Mouse (Mus musculus): ENCODE measurements at regions not wholly inside any gene's neighbourhood (a gene's known extent, or its start where the extent isn't known, plus 50 kb on each side); places are given as distances from the start of the nearest gene placed in this dataset.

- DNase-seq (ENCODE audit: low spot score), result no peak
These were observed 68.4 kb upstream of the Bcl6 start for GRCm38 (mm10) chr16:24056885-24057531.

- DNase-seq (ENCODE audit: low spot score), result no peak
These were observed 67.7 kb upstream of the Bcl6 start for GRCm38 (mm10) chr16:24056123-24056884.

DNA sequence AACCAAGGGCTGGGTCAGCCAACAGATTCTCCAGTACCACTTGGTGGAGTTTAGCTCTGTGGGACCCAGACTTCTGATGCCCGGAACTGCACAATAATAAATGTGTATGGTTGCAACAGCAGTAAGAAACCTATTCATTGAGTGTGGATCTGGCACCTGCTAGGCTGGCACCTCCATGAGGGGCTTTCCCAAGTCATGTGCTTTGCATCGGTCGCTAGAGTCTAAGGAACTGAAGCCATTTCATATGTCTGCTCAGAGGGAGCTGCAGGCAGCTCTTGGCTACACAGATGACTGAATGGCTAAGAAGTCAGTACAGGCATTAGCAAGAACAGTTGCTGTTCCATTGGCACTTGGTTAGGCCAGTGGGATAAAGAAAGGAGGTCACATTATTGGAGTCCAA lies 65.6 kb upstream of the Bcl6 start:
- DNase-seq (ENCODE audit: low spot score), result no peak

- DNase-seq (ENCODE audit: low spot score), result no peak
These were observed 64.8 kb upstream of the Bcl6 start for GRCm38 (mm10) chr16:24053403-24053802.

- DNase-seq (ENCODE audit: low spot score), result no peak
These were observed 62.4 kb upstream of the Bcl6 start for GRCm38 (mm10) chr16:24050856-24051640.

- no peak for DNase-seq (ENCODE audit: low spot score)
These were observed 55.1 kb upstream of the Bcl6 start for GRCm38 (mm10) chr16:24043779-24044178.

DNA sequence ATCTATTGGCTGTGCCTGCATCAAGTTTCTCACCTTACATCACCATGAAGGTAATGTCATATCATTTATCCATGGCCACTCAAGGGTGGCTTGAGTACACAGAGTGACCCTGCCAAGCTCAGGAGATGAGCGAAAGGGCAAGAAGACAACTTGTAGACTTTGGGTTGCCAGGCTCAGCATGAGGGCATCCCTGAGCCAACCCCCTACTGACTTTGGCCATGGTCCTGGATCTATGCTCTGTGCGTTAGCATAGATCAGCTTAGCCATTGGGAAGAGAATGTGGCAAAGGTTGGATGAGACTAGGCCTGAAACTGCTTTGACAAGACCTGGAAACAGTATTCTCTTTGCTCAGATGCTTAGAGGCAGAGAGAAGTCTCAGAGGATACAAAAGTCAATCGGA lies 54.3 kb upstream of the Bcl6 start:
- no peak for DNase-seq (ENCODE audit: low spot score)

DNA sequence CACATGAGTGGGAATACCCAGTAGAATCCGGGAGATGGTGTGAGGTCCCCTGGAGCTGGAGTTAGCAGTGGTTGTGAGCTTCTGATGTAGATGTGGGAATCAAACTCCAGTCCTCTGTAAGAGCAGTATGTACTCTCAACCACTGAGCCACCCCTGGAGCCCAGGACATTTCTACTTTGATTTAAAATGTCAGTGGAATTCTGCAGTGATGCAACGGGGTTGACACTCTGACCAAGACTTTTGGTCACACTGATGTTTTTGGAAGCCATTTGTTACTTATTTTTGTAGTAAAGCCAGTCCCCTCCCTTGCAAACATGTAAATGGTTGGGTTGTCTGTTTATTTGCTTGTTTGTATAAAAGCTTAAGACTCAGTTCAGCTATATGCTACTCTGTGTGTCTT lies 53.6 kb upstream of the Bcl6 start:
- no peak for DNase-seq (ENCODE audit: low spot score)

- no peak for DNase-seq (ENCODE audit: low spot score)
These were observed 52.8 kb upstream of the Bcl6 start for GRCm38 (mm10) chr16:24041403-24041802.

DNA sequence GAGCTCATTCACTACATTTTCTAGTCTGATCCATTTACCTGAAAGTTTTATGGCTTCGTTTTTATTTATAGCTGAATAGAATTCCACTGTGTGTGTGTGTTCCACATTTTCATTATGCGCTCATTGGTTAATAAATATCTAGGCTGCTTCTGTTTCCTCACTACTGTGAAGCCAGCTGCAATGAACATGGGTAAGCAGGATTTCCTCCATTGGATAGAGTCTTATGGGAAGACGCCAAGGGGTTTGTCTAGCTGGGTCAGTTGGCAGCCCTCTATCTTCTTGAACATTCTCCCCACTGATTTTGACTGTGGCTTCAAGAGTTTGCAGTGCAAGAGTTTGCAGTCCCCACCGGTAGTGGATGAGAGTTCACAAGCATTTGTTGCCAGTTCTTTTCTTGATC lies 51.1 kb upstream of the Bcl6 start:
- DNase-seq (ENCODE audit: low spot score), result peak; percentile 42

Measured in heart, adult 8-10 months (tissue).